Mouse (Mus musculus) forebrain, embryonic 11.5 days (tissue): ENCODE results near the gene C1rl. TPM values are rescaled to one million over a fixed set of nuclear protein-coding genes. Genes with fewer than 3 reads are reported as not detected.
A peak's percentile ranks its signal among the peaks of the same experiment; 100 is the strongest.

Experiments used
- ATAC-seq: fragments of 200-750 bp; cut with Nextera tagmentation; replicated peaks from 2 replicates; pipeline ENCODE4 v1.8.0; 2017; ENCODE audit warnings: moderate TSS enrichment; ENCODE audit not compliant: low FRiP score
- DNase-seq: peaks from one replicate; pipeline ENCODE4 v3.0.0-alpha.2; 2017; ENCODE audit warnings: low spot score
- H3K27ac ChIP-seq: fragments of 300-500 bp; sonication (generic); 2 replicates; pipeline ENCODE4 v1.5.1; 2014; ENCODE audit warnings: low read depth, low read length
- H3K27me3 ChIP-seq: fragments of 300-500 bp; sonication (generic); 2 replicates; pipeline ENCODE4 v1.6.1; 2014; ENCODE audit warnings: mild to moderate bottlenecking, low read length, mixed read lengths; ENCODE audit not compliant: control insufficient read depth, insufficient read depth
- H3K36me3 ChIP-seq: fragments of 300-500 bp; sonication (generic); 2 replicates; pipeline ENCODE4 v1.6.1; 2014; ENCODE audit warnings: mild to moderate bottlenecking, low read length, moderate library complexity, mixed read lengths; ENCODE audit not compliant: control insufficient read depth, insufficient read depth
- H3K4me1 ChIP-seq: fragments of 300-500 bp; sonication (generic); replicated peaks from 2 replicates; pipeline ENCODE4 v1.6.1; 2014; ENCODE audit warnings: low read length, mixed read lengths; ENCODE audit not compliant: control insufficient read depth, insufficient read depth
- H3K4me2 ChIP-seq: fragments of 300-500 bp; sonication (generic); 2 replicates; pipeline ENCODE4 v1.6.1; 2014; ENCODE audit warnings: low read depth, mild to moderate bottlenecking, low read length, moderate library complexity, mixed read lengths; ENCODE audit not compliant: severe bottlenecking
- H3K4me3 ChIP-seq: fragments of 300-500 bp; sonication (generic); 2 replicates; pipeline ENCODE4 v1.5.1; 2014; ENCODE audit warnings: low read depth, low read length
- H3K9ac ChIP-seq: fragments of 300-500 bp; sonication (generic); 2 replicates; pipeline ENCODE4 v1.6.1; 2014; ENCODE audit warnings: low read length
- H3K9me3 ChIP-seq: fragments of 300-500 bp; sonication (generic); 2 replicates; pipeline ENCODE4 v1.6.1; 2016; ENCODE audit warnings: low read length, mixed read lengths; ENCODE audit not compliant: control insufficient read depth
- WGBS: fragments of 180-500 bp; shearing (Covaris S2); extraction: QIAGEN DNeasy Blood & Tissue Kit; methylation state at CpG from one replicate; pipeline ENCODE4 v1.1.7; 2014; 5-methylcytosine and 5-hydroxymethylcytosine counted together
- polyA plus RNA-seq: library from polyadenylated mRNA; unstranded; fragments of >200 nt; fragmentation: Nextera tagmentation; extraction: Ambion mirVana; gene quantifications from 2 replicates; pipeline ENCODE4 v1.2.1, GENCODE M21; 2014

The C1rl gene
- polyA plus RNA-seq, 1 experiment from 2014 or later: 0.21 TPM

DNA sequence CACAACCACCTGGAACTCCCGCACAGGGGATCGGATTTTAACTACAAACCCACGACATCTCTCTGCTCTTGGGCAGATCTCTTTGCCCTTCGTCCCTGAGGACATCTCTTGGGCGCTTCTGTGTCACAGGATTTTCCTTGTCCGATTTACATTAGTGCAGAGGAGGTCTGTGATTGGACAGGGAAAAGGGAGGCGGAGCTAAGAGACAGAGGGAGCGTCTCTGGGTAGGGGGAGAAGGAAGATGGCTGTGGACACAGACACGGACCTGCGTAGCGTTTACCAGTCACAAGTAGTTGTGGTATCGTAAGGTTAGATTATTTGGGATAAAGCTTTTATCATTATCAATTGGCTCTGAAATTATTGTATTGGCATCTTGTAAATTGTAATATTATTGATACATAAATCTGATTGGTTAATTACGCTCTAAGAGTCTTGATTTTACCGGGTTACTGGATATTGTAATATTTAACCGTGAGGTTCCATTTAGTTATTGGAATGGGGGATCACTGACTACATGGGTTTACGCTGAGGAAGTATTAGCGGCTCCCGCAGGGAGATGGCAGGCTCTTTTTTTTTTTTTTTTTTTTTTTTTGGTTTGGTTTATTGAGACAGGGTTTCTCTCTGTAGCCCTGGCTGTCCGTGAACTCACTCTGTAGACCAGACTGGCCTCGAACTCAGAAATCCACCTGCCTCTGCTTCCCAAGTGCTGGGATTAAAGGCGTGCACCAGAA is 7.3 kb upstream of the C1rl start:
- ATAC-seq: peak; percentile 86
- WGBS: 38% methylated on average over 21 of the region's 21 CpGs

DNA sequence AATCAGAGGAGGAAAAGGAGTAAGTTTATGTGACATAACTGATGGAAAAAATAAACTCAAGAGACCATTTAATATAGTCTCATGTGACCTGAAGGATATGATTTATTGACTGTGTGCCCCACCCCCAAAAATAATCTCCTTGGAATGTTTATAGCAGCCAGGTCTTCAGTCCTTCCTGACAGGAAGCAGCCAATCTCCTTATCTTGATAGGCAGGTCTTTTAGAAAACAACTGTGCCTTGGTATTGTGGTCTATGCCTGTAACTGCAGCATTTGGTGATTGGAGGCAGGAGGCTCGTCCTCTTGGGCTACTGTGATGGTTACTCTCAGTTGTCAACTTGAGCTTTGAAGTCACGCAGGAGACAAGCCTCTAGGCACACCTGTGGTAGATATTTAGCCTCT is 5.4 kb upstream of the C1rl start:
- ATAC-seq (no peak), DNase-seq (no peak)
- Histone ChIP-seq H3K9me3 (no peaks in the 10 kb centered on the region), H3K9ac (no peak overlapping the region), H3K4me3 (no peak overlapping the region), H3K36me3 (no peaks in the 10 kb centered on the region), H3K4me1 (no peaks in the 10 kb centered on the region), H3K27me3 (no peaks in the 10 kb centered on the region), H3K4me2 (no peak overlapping the region), H3K27ac (no peak overlapping the region)
- 70% methylated on average over 2 of the region's 2 CpGs for WGBS

More for the DNA sequence above, 7.3 kb upstream of the C1rl start:
- H3K9ac ChIP-seq: no peak overlapping the region
- H3K4me2 ChIP-seq: peak overlapping the region; percentile 38
- DNase-seq: peak; percentile 61
- no peaks in the 10 kb centered on the region for H3K27me3 ChIP-seq
- no peak overlapping the region for H3K27ac ChIP-seq
- H3K4me3 ChIP-seq: peak overlapping the region; percentile 9
- H3K4me1 ChIP-seq: no peaks in the 10 kb centered on the region
- H3K36me3 ChIP-seq: no peaks in the 10 kb centered on the region
- no peaks in the 10 kb centered on the region for H3K9me3 ChIP-seq

DNA sequence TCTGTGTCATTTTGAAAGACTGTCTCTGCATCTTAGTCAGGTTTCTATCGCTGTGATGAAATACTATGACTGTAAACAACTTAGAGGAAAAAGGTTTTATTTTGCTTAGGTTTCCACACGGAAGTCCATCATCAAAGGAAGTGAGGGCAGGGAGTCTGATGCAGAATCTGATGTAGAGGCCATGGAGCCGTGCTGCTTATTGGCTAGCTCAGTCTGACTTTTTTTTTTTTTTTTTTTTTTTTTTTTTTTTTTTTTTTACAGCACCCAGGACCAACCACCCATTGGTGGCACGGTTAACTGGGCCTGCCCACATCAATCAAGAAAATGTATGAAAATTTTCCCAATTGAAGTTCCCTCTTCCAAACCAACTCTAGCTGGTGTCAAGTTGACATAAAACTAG is 4.0 kb upstream of the C1rl start:
- no peaks in the 10 kb centered on the region for H3K9me3 ChIP-seq
- DNase-seq: no peak
- H3K4me2 ChIP-seq: no peak overlapping the region
- no peak overlapping the region for H3K4me3 ChIP-seq
- no peak for ATAC-seq
- H3K9ac ChIP-seq: no peak overlapping the region
- 84% methylated on average over 4 of the region's 4 CpGs for WGBS
- no peak overlapping the region for H3K27ac ChIP-seq
- H3K36me3 ChIP-seq: no peaks in the 10 kb centered on the region
- H3K27me3 ChIP-seq: no peaks in the 10 kb centered on the region
- no peaks in the 10 kb centered on the region for H3K4me1 ChIP-seq

DNA sequence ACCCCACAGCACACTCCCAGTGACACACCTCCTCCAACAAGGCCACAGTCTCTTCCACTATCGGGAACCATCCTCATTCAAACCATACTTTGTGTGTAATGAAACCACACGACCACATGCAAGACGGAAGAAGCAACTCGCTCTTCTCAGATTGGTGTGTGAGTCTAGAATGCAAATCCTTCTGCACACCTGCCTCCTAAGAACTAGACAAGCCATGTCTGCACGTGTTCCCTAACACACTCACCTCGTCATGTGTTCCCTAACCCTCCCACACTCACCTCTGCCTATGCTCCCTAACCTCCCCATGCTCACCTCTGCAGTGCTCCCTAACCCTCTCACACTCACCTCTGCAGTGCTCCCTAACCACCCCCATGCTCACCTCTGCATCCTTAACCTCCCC is 1.5 kb upstream of the C1rl start:
- Histone ChIP-seq H3K36me3 (no peaks in the 10 kb centered on the region), H3K9me3 (no peaks in the 10 kb centered on the region), H3K4me3 (no peak overlapping the region), H3K4me1 (no peaks in the 10 kb centered on the region), H3K4me2 (no peak overlapping the region), H3K27ac (no peak overlapping the region), H3K27me3 (no peaks in the 10 kb centered on the region), H3K9ac (no peak overlapping the region)
- no peak for ATAC-seq
- 79% methylated on average over 6 of the region's 6 CpGs for WGBS
- DNase-seq: no peak

DNA sequence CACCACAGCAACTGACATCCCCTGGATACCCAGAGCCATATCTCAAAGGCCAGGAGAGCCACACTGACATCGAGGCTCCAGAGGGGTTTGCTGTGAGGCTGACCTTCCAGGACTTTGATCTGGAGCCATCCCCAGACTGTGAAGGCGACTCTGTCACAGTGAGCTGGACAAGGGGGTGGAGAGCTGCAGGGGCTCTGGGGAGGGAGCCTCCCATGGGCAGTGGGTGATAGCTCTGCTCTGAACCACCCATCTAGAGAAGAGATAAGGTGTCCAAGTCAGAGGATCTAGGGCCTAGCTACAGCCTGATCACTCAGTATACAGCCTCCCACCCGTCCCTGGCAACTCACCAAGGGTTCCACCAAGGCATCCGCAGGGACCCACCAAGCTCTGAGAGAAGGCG is 973 bp downstream of the C1rl start:
- DNase-seq: no peak
- Histone ChIP-seq H3K4me2 (no peak overlapping the region), H3K27ac (no peak overlapping the region), H3K4me1 (no peaks in the 10 kb centered on the region), H3K27me3 (no peaks in the 10 kb centered on the region), H3K9ac (no peak overlapping the region), H3K36me3 (no peaks in the 10 kb centered on the region), H3K9me3 (no peaks in the 10 kb centered on the region), H3K4me3 (no peak overlapping the region)
- whole genome bisulfite sequencing: 86% methylated on average over 5 of the region's 5 CpGs
- no peak; the same call in 1 of the 2 replicates for ATAC-seq

DNA sequence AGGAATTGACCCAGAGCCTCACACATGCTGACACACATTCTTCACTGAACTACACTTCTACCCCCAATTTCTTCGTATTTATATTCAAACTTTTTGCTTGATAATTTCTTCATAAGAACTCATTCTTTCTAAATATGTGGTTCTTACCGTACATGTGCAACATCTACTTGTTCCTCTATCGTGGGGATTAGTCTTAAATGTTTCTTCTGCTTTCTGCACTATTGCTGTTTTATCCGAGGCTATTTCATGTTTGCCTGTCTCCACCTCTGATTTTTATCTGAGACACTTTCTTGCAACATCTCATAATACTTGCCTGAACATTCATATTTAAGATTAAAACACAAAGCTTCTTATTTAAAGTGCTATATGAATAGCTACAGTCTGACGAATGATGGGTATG is 3.1 kb downstream of the C1rl start:
- no peak overlapping the region for H3K4me2 ChIP-seq
- no peaks in the 10 kb centered on the region for H3K9me3 ChIP-seq
- DNase-seq: no peak
- 92% methylated on average over 5 of the region's 5 CpGs for WGBS
- H3K9ac ChIP-seq: no peak overlapping the region
- H3K4me1 ChIP-seq: no peaks in the 10 kb centered on the region
- no peak overlapping the region for H3K27ac ChIP-seq
- no peak for ATAC-seq
- H3K4me3 ChIP-seq: no peak overlapping the region
- H3K36me3 ChIP-seq: no peaks in the 10 kb centered on the region
- no peaks in the 10 kb centered on the region for H3K27me3 ChIP-seq

DNA sequence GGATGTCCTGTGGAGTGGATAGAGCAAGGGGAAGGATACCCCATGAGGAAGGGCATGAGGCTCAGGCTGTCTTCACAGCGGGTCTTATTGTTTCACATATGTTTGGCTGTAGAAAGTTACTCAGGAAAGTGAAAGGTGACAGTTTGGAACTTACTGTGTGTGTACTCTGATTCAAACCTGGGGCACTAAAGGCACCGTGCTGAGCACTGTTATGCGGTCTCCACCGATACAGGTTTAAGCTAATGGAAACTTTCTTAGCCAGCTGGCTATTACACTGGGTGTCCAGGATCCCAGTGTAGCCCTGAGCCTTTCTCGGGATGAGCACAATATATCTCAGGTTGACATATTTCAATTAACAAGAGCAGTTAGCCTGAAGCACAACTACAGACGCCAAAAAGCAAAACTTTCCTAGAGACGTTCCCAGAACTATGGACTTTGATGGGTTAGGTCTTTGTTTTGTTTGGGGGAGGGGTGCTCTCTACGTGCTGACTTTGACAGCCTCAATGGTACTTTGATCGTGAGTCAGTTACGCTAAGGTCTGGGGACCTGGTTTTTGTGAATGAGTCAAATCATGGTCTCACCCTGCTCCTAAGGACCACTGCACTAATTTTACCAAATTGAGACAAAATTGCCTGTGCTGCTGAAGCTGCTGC is 7.1 kb downstream of the C1rl start:
- H3K27me3 ChIP-seq: no peaks in the 10 kb centered on the region
- no peak overlapping the region for H3K9ac ChIP-seq
- H3K27ac ChIP-seq: no peak overlapping the region
- H3K4me1 ChIP-seq: no peaks in the 10 kb centered on the region
- no peaks in the 10 kb centered on the region for H3K36me3 ChIP-seq
- no peak for DNase-seq
- no peaks in the 10 kb centered on the region for H3K9me3 ChIP-seq
- WGBS: 46% methylated on average over 10 of the region's 10 CpGs
- ATAC-seq: no peak
- H3K4me2 ChIP-seq: no peak overlapping the region
- no peak overlapping the region for H3K4me3 ChIP-seq

DNA sequence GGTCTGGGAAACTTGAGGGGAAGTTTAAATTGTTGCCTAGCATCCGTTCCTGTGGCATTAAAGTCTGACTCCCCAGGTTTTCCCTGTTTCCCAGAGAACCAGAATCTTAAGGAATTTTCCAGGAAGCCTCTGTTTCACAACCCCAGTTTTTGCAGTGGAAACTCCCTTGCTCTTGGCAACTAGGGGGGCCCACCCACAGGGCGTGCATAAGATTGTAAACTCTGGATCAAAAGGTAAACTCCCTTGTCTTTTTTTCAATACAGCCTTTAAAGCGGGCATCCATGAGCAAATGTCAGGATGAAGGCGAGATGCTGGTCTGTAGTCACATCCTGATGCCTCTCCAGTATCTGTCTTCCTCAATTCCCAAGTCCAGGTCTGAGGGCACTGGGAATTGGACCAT is 8.6 kb downstream of the C1rl start:
- Histone ChIP-seq H3K36me3 (no peaks in the 10 kb centered on the region), H3K9me3 (no peaks in the 10 kb centered on the region), H3K9ac (no peak overlapping the region), H3K27ac (no peak overlapping the region), H3K4me2 (no peak overlapping the region), H3K4me3 (no peak overlapping the region), H3K4me1 (no peaks in the 10 kb centered on the region), H3K27me3 (no peaks in the 10 kb centered on the region)
- ATAC-seq (no peak), DNase-seq (no peak)
- WGBS: 89% methylated on average over 4 of the region's 4 CpGs

DNA sequence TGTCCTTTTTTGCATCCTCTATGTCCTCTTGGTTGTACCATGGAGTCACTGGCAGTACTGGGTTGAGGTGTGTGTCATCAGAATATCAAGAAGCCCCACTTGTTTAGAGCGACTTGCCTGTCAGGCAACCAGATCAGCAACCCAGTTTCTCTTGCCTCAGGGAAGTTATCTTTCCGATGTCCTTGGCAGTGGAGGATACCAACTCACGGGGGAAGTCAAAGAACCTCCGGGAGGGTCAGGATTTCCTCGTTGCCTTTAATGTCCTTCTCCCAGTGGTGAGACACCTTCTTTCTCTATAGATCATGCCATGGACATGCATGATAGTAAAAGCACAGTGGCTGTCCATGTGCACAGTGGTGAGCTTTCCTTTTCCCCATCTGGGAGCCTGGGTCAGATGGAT is 9.1 kb downstream of the C1rl start:
- no peak for ATAC-seq
- Histone ChIP-seq H3K27ac (no peak overlapping the region), H3K4me1 (no peaks in the 10 kb centered on the region), H3K9me3 (no peaks in the 10 kb centered on the region), H3K36me3 (no peaks in the 10 kb centered on the region), H3K27me3 (no peaks in the 10 kb centered on the region), H3K9ac (no peak overlapping the region), H3K4me3 (no peak overlapping the region), H3K4me2 (no peak overlapping the region)
- DNase-seq: no peak
- 88% methylated on average over 5 of the region's 5 CpGs for WGBS
